Mouse (Mus musculus) forebrain, embryonic 15.5 days (tissue): ENCODE results near the gene Spata5. TPM values are rescaled to one million over a fixed set of nuclear protein-coding genes. Genes with fewer than 3 reads are reported as not detected.

Experiments used
- ATAC-seq: fragments of 200-750 bp; cut with Nextera tagmentation; replicated peaks from 2 replicates; pipeline ENCODE4 v1.8.0; 2017; ENCODE audit warnings: mild to moderate bottlenecking, moderate TSS enrichment, moderate library complexity
- H3K27ac ChIP-seq: fragments of 300-500 bp; sonication (generic); replicated peaks from 2 replicates; pipeline ENCODE4 v1.5.1; 2015; ENCODE audit warnings: mild to moderate bottlenecking, inconsistent platforms
- H3K27me3 ChIP-seq: fragments of 300-500 bp; sonication (generic); 2 replicates; pipeline ENCODE4 v1.6.1; 2015; ENCODE audit warnings: inconsistent platforms
- H3K36me3 ChIP-seq: fragments of 300-500 bp; sonication (generic); 2 replicates; pipeline ENCODE4 v1.6.1; 2015; ENCODE audit warnings: mild to moderate bottlenecking, inconsistent platforms
- H3K4me1 ChIP-seq: fragments of 300-500 bp; sonication (generic); 2 replicates; pipeline ENCODE4 v1.6.1; 2015; ENCODE audit warnings: inconsistent platforms
- H3K4me2 ChIP-seq: fragments of 300-500 bp; sonication (generic); replicated peaks from 2 replicates; pipeline ENCODE4 v1.6.1; 2015; ENCODE audit warnings: mild to moderate bottlenecking, inconsistent platforms
- H3K4me3 ChIP-seq: fragments of 300-500 bp; sonication (generic); 2 replicates; pipeline ENCODE4 v1.5.1; 2015; ENCODE audit warnings: mild to moderate bottlenecking, inconsistent platforms
- H3K9ac ChIP-seq: fragments of 300-500 bp; sonication (generic); replicated peaks from 2 replicates; pipeline ENCODE4 v1.6.1; 2015; ENCODE audit warnings: mild to moderate bottlenecking, inconsistent platforms
- H3K9me3 ChIP-seq: fragments of 300-500 bp; sonication (generic); 2 replicates; pipeline ENCODE4 v1.6.1; 2016; ENCODE audit warnings: inconsistent platforms
- WGBS: fragments of 180-500 bp; shearing (Covaris S2); methylation state at CpG from one replicate; pipeline ENCODE4 v1.1.7; 2015; ENCODE audit warnings: mixed read lengths; 5-methylcytosine and 5-hydroxymethylcytosine counted together
- polyA plus RNA-seq: library from polyadenylated mRNA; unstranded; fragments of >200 nt; fragmentation: Nextera tagmentation; extraction: Ambion mirVana; gene quantifications from 2 replicates; pipeline ENCODE4 v1.2.1, GENCODE M21; 2015

The Spata5 gene
- polyA plus RNA-seq, 1 experiment from 2014 or later = 34.7 TPM

- no peak overlapping the region for H3K9ac ChIP-seq
- no peak overlapping the region for H3K4me3 ChIP-seq
- H3K27me3 ChIP-seq = no peaks in the 10 kb centered on the region
- H3K4me2 ChIP-seq = no peak overlapping the region
- H3K4me1 ChIP-seq = no peaks in the 10 kb centered on the region
- no peaks in the 10 kb centered on the region for H3K9me3 ChIP-seq
- ATAC-seq = no peak
- H3K27ac ChIP-seq = no peak overlapping the region
- WGBS = 86% methylated on average over 7 of the region's 7 CpGs
- no peaks in the 10 kb centered on the region for H3K36me3 ChIP-seq
These were observed 20.9 kb upstream of the Spata5 start for GRCm38 (mm10) chr3:37398661-37399395.

GRCm38 (mm10) chr3:37401729-37402610, 17.7 kb upstream of the Spata5 start:
- Histone ChIP-seq H3K9ac (no peak overlapping the region), H3K4me3 (no peak overlapping the region), H3K27ac (no peak overlapping the region), H3K4me1 (no peaks in the 10 kb centered on the region), H3K9me3 (no peaks in the 10 kb centered on the region), H3K27me3 (no peaks in the 10 kb centered on the region), H3K36me3 (no peaks in the 10 kb centered on the region), H3K4me2 (no peak overlapping the region)
- ATAC-seq = no peak
- WGBS = 82% methylated on average over 11 of the region's 11 CpGs

GRCm38 (mm10) chr3:37407598-37407997, 12.1 kb upstream of the Spata5 start:
- ATAC-seq = no peak
- no peak overlapping the region for H3K4me3 ChIP-seq
- H3K4me2 ChIP-seq = no peak overlapping the region
- H3K9ac ChIP-seq = no peak overlapping the region
- no peaks in the 10 kb centered on the region for H3K4me1 ChIP-seq
- no peak overlapping the region for H3K27ac ChIP-seq
- no peaks in the 10 kb centered on the region for H3K36me3 ChIP-seq
- no peaks in the 10 kb centered on the region for H3K27me3 ChIP-seq
- H3K9me3 ChIP-seq = no peaks in the 10 kb centered on the region

- H3K4me2 ChIP-seq = no peak overlapping the region
- 94% methylated on average over 3 of the region's 3 CpGs for WGBS
- no peaks in the 10 kb centered on the region for H3K36me3 ChIP-seq
- no peak overlapping the region for H3K9ac ChIP-seq
- H3K4me1 ChIP-seq = peaks cover 3% of the 10 kb centered on the region
- H3K4me3 ChIP-seq = no peak overlapping the region
- no peaks in the 10 kb centered on the region for H3K9me3 ChIP-seq
- no peaks in the 10 kb centered on the region for H3K27me3 ChIP-seq
- ATAC-seq = no peak
- no peak overlapping the region for H3K27ac ChIP-seq
These were observed 6.2 kb upstream of the Spata5 start for GRCm38 (mm10) chr3:37413446-37413845.

- Histone ChIP-seq H3K4me2 (no peak overlapping the region), H3K4me1 (peaks cover 9% of the 10 kb centered on the region), H3K27me3 (no peaks in the 10 kb centered on the region), H3K27ac (no peak overlapping the region), H3K9me3 (no peaks in the 10 kb centered on the region), H3K36me3 (no peaks in the 10 kb centered on the region), H3K9ac (no peak overlapping the region), H3K4me3 (no peak overlapping the region)
- WGBS = 50% methylated on average over 14 of the region's 14 CpGs
- no peak for ATAC-seq
These were observed 5.2 kb upstream of the Spata5 start for GRCm38 (mm10) chr3:37414413-37414960.

GRCm38 (mm10) chr3:37418341-37418740, 1.4 kb upstream of the Spata5 start:
- H3K9ac ChIP-seq = peak overlapping the region; percentile 76; the same call in 1 of the 2 replicates
- WGBS = 74% methylated on average over 5 of the region's 5 CpGs
- H3K27ac ChIP-seq = peak overlapping the region; percentile 92
- peaks cover 19% of the 10 kb centered on the region for H3K4me1 ChIP-seq
- no peaks in the 10 kb centered on the region for H3K27me3 ChIP-seq
- peak overlapping the region; percentile 73 for H3K4me3 ChIP-seq
- peak overlapping the region; percentile 63 for H3K4me2 ChIP-seq
- ATAC-seq = no peak
- H3K9me3 ChIP-seq = no peaks in the 10 kb centered on the region
- H3K36me3 ChIP-seq = no peaks in the 10 kb centered on the region

- no peaks in the 10 kb centered on the region for H3K9me3 ChIP-seq
- no peaks in the 10 kb centered on the region for H3K36me3 ChIP-seq
- peaks cover 19% of the 10 kb centered on the region for H3K4me1 ChIP-seq
- 0% methylated on average over 30 of the region's 30 CpGs for WGBS
- ATAC-seq = no peak
- H3K9ac ChIP-seq = peak overlapping the region; percentile 76
- H3K27ac ChIP-seq = peak overlapping the region; percentile 92
- no peaks in the 10 kb centered on the region for H3K27me3 ChIP-seq
- peak overlapping the region; percentile 63 for H3K4me2 ChIP-seq
- peak overlapping the region; percentile 73 for H3K4me3 ChIP-seq
These were observed 687 bp upstream of the Spata5 start for GRCm38 (mm10) chr3:37418961-37419457.

- ATAC-seq = peak; percentile 90
- peak within 1 kb of the TSS; percentile 80 for H3K4me2 ChIP-seq
- under 1% methylated on average over 49 of the region's 50 CpGs for WGBS
- H3K27me3 ChIP-seq = no peaks in the 10 kb centered on the region
- H3K36me3 ChIP-seq = no peaks in the 10 kb centered on the region
- peak within 1 kb of the TSS; percentile 92 for H3K27ac ChIP-seq
- H3K4me1 ChIP-seq = peaks cover 19% of the 10 kb centered on the region
- H3K9me3 ChIP-seq = no peaks in the 10 kb centered on the region
- peak within 1 kb of the TSS; percentile 76 for H3K9ac ChIP-seq
- peak within 1 kb of the TSS; percentile 73 for H3K4me3 ChIP-seq
These were observed 376 bp downstream of the Spata5 start, which contains the start of gene Nudt6 for GRCm38 (mm10) chr3:37420072-37420471. Nudt6 (minus strand) TSS chr3:37420211.

- H3K9ac ChIP-seq = peak overlapping the region; percentile 52
- peaks cover 19% of the 10 kb centered on the region for H3K4me1 ChIP-seq
- WGBS = under 1% methylated on average over 24 of the region's 24 CpGs
- peak overlapping the region; percentile 73 for H3K4me3 ChIP-seq
- ATAC-seq = no peak
- H3K27me3 ChIP-seq = no peaks in the 10 kb centered on the region
- no peaks in the 10 kb centered on the region for H3K36me3 ChIP-seq
- H3K27ac ChIP-seq = peak overlapping the region; percentile 92
- H3K9me3 ChIP-seq = no peaks in the 10 kb centered on the region
- peak overlapping the region; percentile 80 for H3K4me2 ChIP-seq
These were observed 945 bp downstream of the Spata5 start for GRCm38 (mm10) chr3:37420641-37421040.

GRCm38 (mm10) chr3:37421179-37421578, 1.5 kb downstream of the Spata5 start:
- ATAC-seq = no peak
- Histone ChIP-seq H3K4me1 (peaks cover 19% of the 10 kb centered on the region), H3K9me3 (no peaks in the 10 kb centered on the region), H3K27ac (no peak overlapping the region), H3K4me3 (peak overlapping the region; percentile 73), H3K36me3 (peaks cover 3% of the 10 kb centered on the region; the same call in 1 of the 2 replicates), H3K4me2 (peak overlapping the region; percentile 80), H3K27me3 (no peaks in the 10 kb centered on the region), H3K9ac (peak overlapping the region; percentile 52)
- 14% methylated on average over 3 of the region's 3 CpGs for WGBS

- no peaks in the 10 kb centered on the region for H3K9me3 ChIP-seq
- no peak overlapping the region for H3K27ac ChIP-seq
- H3K4me2 ChIP-seq = no peak overlapping the region
- peaks cover 17% of the 10 kb centered on the region for H3K36me3 ChIP-seq
- no peak for ATAC-seq
- H3K4me3 ChIP-seq = no peak overlapping the region
- WGBS = 93% methylated on average over 3 of the region's 3 CpGs
- H3K4me1 ChIP-seq = peaks cover 7% of the 10 kb centered on the region
- no peaks in the 10 kb centered on the region for H3K27me3 ChIP-seq
- no peak overlapping the region for H3K9ac ChIP-seq
These were observed 6.4 kb downstream of the Spata5 start for GRCm38 (mm10) chr3:37426069-37426468.

- no peak for ATAC-seq
- Histone ChIP-seq H3K4me2 (no peak overlapping the region), H3K4me3 (no peak overlapping the region), H3K27me3 (no peaks in the 10 kb centered on the region), H3K9ac (no peak overlapping the region), H3K27ac (no peak overlapping the region), H3K4me1 (no peaks in the 10 kb centered on the region), H3K36me3 (peaks cover 32% of the 10 kb centered on the region), H3K9me3 (no peaks in the 10 kb centered on the region)
These were observed 10.7 kb downstream of the Spata5 start for GRCm38 (mm10) chr3:37430359-37430758.
